Mouse (Mus musculus) liver, adult 2 months (tissue): ENCODE measurements around the gene Ipo7. TPM values are rescaled to one million over a fixed set of nuclear protein-coding genes. Genes with fewer than 3 reads are reported as not detected.
"Not testable (repeated sequence)": the region's sequence is repeated elsewhere in the genome, so short reads cannot be mapped to it uniquely, and the experiment has no call there.

ENCODE experiments used
- DNase-seq: peaks from one replicate; pipeline ENCODE4 v3.0.0-alpha.2; 2011; ENCODE audit warnings: low read depth, low spot score; ENCODE audit errors: extremely low read depth
- H3K27ac ChIP-seq: fragments of 200-500 bp; replicated peaks from 2 replicates; pipeline ENCODE4 v1.5.1; 2012; ENCODE audit warnings: low read depth, mild to moderate bottlenecking, control low read depth, inconsistent platforms, low read length; ENCODE audit not compliant: insufficient read depth
- H3K27me3 ChIP-seq: fragments of 200-500 bp; 2 replicates; pipeline ENCODE4 v1.6.1; 2012; ENCODE audit warnings: mild to moderate bottlenecking, moderate library complexity, low read length, inconsistent platforms; ENCODE audit not compliant: control insufficient read depth, insufficient read depth
- H3K36me3 ChIP-seq: fragments of 200-500 bp; 2 replicates; pipeline ENCODE4 v1.6.1; 2012; ENCODE audit warnings: low read length, inconsistent platforms; ENCODE audit not compliant: control insufficient read depth, insufficient read depth
- H3K4me1 ChIP-seq: fragments of 200-500 bp; 2 replicates; pipeline ENCODE4 v1.6.1; 2011; ENCODE audit warnings: low read length; ENCODE audit not compliant: control insufficient read depth, insufficient read depth
- H3K4me3 ChIP-seq: fragments of 200-500 bp; 2 replicates; pipeline ENCODE4 v1.5.1; 2011; ENCODE audit warnings: low read depth, mild to moderate bottlenecking, control low read depth, low read length, moderate library complexity; ENCODE audit not compliant: insufficient read depth
- H3K79me2 ChIP-seq: fragments of 200-500 bp; 2 replicates; pipeline ENCODE4 v1.6.1; 2012; ENCODE audit warnings: inconsistent platforms, mild to moderate bottlenecking, low read length, moderate library complexity; ENCODE audit not compliant: control insufficient read depth, insufficient read depth
- H3K9ac ChIP-seq: fragments of 200-500 bp; 2 replicates; pipeline ENCODE4 v1.6.1; 2012; ENCODE audit warnings: low read depth, mild to moderate bottlenecking, control low read depth, inconsistent platforms, low read length
- CTCF ChIP-seq: fragments of 200-500 bp; IDR thresholded peaks from 2 replicates; pipeline ENCODE4 v1.5.1; 2011; ENCODE audit warnings: low read depth, low read length, control low read depth
- POLR2A ChIP-seq: fragments of 200-500 bp; IDR thresholded peaks from 2 replicates; pipeline ENCODE4 v1.6.1; 2011; ENCODE audit warnings: low read length, control low read depth; ENCODE audit not compliant: insufficient read depth; ENCODE audit errors: extremely low read depth
- WGBS: fragments of 180-500 bp; shearing (Covaris S2); methylation state at CpG from one replicate; pipeline ENCODE4 v1.1.7; 2018; 5-methylcytosine and 5-hydroxymethylcytosine counted together
- polyA plus RNA-seq: library from polyadenylated mRNA; depleted of rRNA; stranded (reverse); fragments of >200 nt; gene quantifications from 2 replicates; pipeline ENCODE4 v1.2.3, GENCODE M21; 2012
- total RNA-seq: library from RNA; depleted of rRNA; stranded (reverse); fragments of >200 nt; gene quantifications from 2 replicates; pipeline ENCODE4 v1.2.3, GENCODE M21; 2014

The Ipo7 gene
- total and polyA plus RNA-seq, 2 experiments = 12.8 to 65.7 TPM

DNA sequence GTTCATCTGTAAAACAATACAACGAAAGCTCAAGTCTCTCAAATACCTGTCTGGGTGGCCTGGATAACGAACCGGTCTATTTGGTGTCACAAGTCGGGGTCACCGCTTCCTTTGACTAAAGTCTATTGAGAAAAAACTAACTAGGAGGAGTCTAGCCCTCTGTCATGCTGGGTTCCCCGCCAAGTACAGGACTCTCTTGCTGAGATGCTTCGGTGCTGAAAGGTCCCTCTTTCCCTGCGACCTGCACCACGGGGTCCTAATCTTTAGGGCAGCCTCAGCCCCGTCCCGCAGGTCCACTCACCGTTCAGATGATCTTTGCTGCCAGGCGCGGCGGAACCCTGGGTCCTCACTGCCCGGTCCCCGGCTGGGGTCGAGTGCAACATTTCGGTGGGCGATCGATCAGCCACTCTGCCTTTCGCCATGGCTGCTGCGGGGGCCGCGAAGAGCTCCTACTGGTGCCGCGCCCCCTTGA, 32.4 kb upstream of the Ipo7 start:
- peak; percentile 78 for DNase-seq
- peak overlapping the region; percentile 76 for H3K4me3 ChIP-seq
- no peaks in the 10 kb centered on the region for H3K27me3 ChIP-seq
- peaks cover 18% of the 10 kb centered on the region for H3K36me3 ChIP-seq
- H3K9ac ChIP-seq = peak overlapping the region; percentile 78
- H3K79me2 ChIP-seq = no peaks in the 10 kb centered on the region; the same call in 1 of the 2 replicates
- 0% methylated on average over 27 of the region's 27 CpGs for WGBS
- H3K27ac ChIP-seq = peak overlapping the region; percentile 82
- H3K4me1 ChIP-seq = peaks cover 9% of the 10 kb centered on the region
- TF ChIP-seq POLR2A (no peak), CTCF (no peak)

- H3K27me3 ChIP-seq = no peaks in the 10 kb centered on the region
- TF ChIP-seq POLR2A (peak; percentile 76; the same call in 1 of the 2 replicates), CTCF (no peak)
- peaks cover 17% of the 10 kb centered on the region for H3K36me3 ChIP-seq
- under 1% methylated on average over 43 of the region's 43 CpGs for WGBS
- H3K4me3 ChIP-seq = peak overlapping the region; percentile 76
- H3K27ac ChIP-seq = peak overlapping the region; percentile 82
- DNase-seq = peak; percentile 98
- no peaks in the 10 kb centered on the region; the same call in 1 of the 2 replicates for H3K79me2 ChIP-seq
- H3K4me1 ChIP-seq = peaks cover 9% of the 10 kb centered on the region
- H3K9ac ChIP-seq = peak overlapping the region; percentile 78
Measured at GRCm38 (mm10) chr7:109986133-109986669, 31.9 kb upstream of the Ipo7 start.

DNA sequence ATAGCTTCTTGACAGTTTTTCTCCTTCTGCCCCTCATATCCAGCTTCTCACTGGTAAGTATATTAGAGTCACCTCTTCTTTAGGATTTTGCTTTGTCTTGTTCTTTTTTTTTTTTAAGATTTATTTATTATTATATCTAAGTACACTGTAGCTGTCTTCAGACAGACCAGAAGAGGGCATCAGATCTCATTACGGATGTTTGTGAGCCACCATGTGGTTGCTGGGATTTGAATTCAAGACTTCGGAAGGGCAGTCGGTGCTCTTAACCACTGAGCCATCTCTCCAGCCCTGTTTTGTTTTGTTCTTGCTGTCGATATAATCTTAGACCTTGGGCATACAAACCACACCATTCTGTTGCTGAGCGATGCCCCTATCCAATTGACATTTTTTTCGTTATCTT, 31.3 kb upstream of the Ipo7 start, which contains the start of gene Tmem41b:
TSS of gene Tmem41b (minus strand) at position 155 of the 400 bp plus-strand sequence.
- 33% methylated on average over 6 of the region's 6 CpGs for whole genome bisulfite sequencing
- not testable (repeated sequence) for H3K79me2 ChIP-seq, H3K4me1 ChIP-seq, H3K27me3 ChIP-seq
- peak; percentile 46 for DNase-seq
- peak within 1 kb of the TSS; percentile 76 for H3K4me3 ChIP-seq
- peak within 1 kb of the TSS; percentile 82 for H3K27ac ChIP-seq
- H3K36me3 ChIP-seq = peaks cover 13% of the 10 kb centered on the region
- peak within 1 kb of the TSS; percentile 78 for H3K9ac ChIP-seq

- H3K79me2 ChIP-seq = no peaks in the 10 kb centered on the region
- TF ChIP-seq CTCF = no peak
- no peaks in the 10 kb centered on the region for H3K27me3 ChIP-seq
- 13% methylated on average over 1 of the region's 1 CpGs for WGBS
- peaks cover 12% of the 10 kb centered on the region for H3K4me1 ChIP-seq
- H3K27ac ChIP-seq = peak overlapping the region; percentile 65; the same call in 1 of the 2 replicates
- H3K9ac ChIP-seq = no peak overlapping the region
- no peaks in the 10 kb centered on the region for H3K36me3 ChIP-seq
- DNase-seq = peak; percentile 94
- no peak overlapping the region for H3K4me3 ChIP-seq
Measured at GRCm38 (mm10) chr7:109991286-109991685, 26.8 kb upstream of the Ipo7 start.

DNA sequence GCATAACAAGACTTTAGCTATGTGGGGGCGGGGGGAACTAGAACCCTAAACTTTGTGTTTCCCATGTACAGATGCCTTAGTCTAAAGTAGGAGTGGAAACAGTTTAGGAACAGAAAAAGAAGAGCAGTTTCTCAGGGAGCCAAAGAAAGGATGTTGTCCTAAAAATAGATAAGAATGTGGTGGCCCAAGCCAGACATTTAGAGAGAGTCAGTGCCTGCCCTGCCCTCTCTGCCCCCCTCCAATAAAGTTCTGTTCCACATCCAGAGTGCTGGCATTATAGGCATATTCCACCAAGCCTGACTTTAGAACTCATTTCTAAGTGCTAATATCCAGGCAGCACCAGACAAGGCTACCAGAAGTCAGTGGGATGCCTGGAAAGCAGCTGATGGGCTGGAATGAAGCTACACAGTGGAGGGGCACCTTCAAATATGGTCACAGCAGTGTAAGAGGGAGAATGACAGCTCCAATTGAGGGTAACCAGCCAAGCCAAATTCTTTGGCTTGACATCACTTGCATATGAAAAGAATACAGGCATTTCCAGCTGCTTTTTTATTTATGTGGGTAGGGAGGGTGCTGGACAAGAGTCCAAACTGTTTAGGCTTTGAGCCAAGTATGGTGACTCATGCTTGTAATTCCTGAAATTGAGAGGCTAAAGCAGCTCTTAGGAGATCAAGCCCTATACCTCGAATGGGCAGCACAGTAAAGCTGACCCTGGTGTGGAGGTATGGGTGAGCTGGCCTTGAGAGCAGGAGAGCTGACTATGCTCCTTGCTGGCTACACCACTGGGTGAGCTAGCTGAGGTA, 24.7 kb upstream of the Ipo7 start:
- Histone ChIP-seq H3K4me3 (no peak overlapping the region), H3K4me1 (peaks cover 8% of the 10 kb centered on the region), H3K27ac (peak overlapping the region; percentile 20; the same call in 1 of the 2 replicates), H3K27me3 (no peaks in the 10 kb centered on the region), H3K79me2 (no peaks in the 10 kb centered on the region), H3K9ac (peak overlapping the region; percentile 7; the same call in 1 of the 2 replicates), H3K36me3 (no peaks in the 10 kb centered on the region)
- DNase-seq = peak; percentile 81
- TF ChIP-seq CTCF (no peak), POLR2A (no peak)
- WGBS = 49% methylated on average over 2 of the region's 2 CpGs

GRCm38 (mm10) chr7:109998388-109998787, 19.7 kb upstream of the Ipo7 start:
- no peaks in the 10 kb centered on the region for H3K79me2 ChIP-seq
- WGBS = 80% methylated on average over 4 of the region's 4 CpGs
- peaks cover 7% of the 10 kb centered on the region for H3K4me1 ChIP-seq
- no peak overlapping the region for H3K27ac ChIP-seq
- DNase-seq = no peak
- no peak overlapping the region for H3K9ac ChIP-seq
- no peak for TF ChIP-seq POLR2A
- TF ChIP-seq CTCF = no peak
- H3K4me3 ChIP-seq = no peak overlapping the region
- H3K36me3 ChIP-seq = no peaks in the 10 kb centered on the region
- no peaks in the 10 kb centered on the region for H3K27me3 ChIP-seq
